Mouse (Mus musculus) testis, adult 2 months (tissue): ENCODE results near the gene Tmem119.

ENCODE experiments used
- CTCF ChIP-seq: fragments of 200-500 bp; IDR thresholded peaks from 2 replicates; pipeline ENCODE4 v1.5.1; 2012; ENCODE audit warnings: low read depth, mild to moderate bottlenecking, inconsistent platforms, low read length, moderate library complexity; ENCODE audit not compliant: control insufficient read depth, insufficient read depth, insufficient replicate concordance
- POLR2A ChIP-seq: fragments of 200-500 bp; IDR thresholded peaks from 2 replicates; pipeline ENCODE4 v1.6.1; 2012; ENCODE audit warnings: low read depth, mild to moderate bottlenecking, inconsistent platforms, low read length, moderate library complexity; ENCODE audit not compliant: control insufficient read depth

DNA sequence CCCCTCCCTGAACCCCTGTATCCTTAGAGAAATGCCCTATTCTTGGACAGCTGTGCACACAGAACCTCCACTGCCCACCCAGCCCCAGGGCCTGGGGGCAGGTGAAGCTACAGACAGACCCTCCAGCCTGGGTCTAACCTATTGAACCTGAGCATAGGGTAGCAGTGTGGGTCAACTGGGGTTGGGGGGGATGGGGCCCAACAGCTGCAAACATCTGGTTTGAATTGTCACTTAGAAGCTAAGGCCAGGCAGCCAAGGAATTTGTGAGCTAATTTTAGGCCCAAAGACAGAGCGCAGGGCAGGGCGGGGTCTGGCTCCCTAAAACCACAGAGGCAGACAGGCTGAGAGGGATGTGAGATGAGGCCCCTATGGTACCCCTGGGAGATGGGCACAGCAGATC, 7.9 kb upstream of the Tmem119 start:
- TF ChIP-seq POLR2A: no peak
- TF ChIP-seq CTCF: no peak
